Mouse (Mus musculus) left cerebral cortex, postnatal 4 days (tissue): Measurements from ENCODE around the gene D11Wsu47e. TPM values are rescaled to one million over a fixed set of nuclear protein-coding genes. Genes with fewer than 3 reads are reported as not detected.
A peak's percentile ranks its signal among the peaks of the same experiment; 100 is the strongest.

Experiments
- DNase-seq: peaks from one replicate; pipeline ENCODE4 v3.0.0-alpha.2; 2022
- intact Hi-C: fragments of 180-260 bp; cut with DNase I; formaldehyde crosslinking; loops from one replicate; pipeline ENCODE4 v1.15.1; 2025
- total RNA-seq, 2 experiments: library from RNA; stranded (reverse); gene quantifications; 2 replicates each; pipeline ENCODE4 v1.2.3; 2021

D11Wsu47e gene
- total RNA-seq, 2 experiments from 2014 or later, result 19.2 to 19.4 TPM

- intact Hi-C loops, result no loop called here
- no peak for DNase-seq
Measured at GRCm38 (mm10) chr11:113698013-113698545, 13.9 kb downstream of the D11Wsu47e start.

- intact Hi-C loops, result no loop called here
- DNase-seq, result no peak
Measured at GRCm38 (mm10) chr11:113699643-113700042, 15.4 kb downstream of the D11Wsu47e start.

GRCm38 (mm10) chr11:113703758-113704157 lies 19.5 kb downstream of the D11Wsu47e start:
- intact Hi-C loops, result loop anchor here (2.0 kb wide), 1 partner anchor 107 kb away; no protein-coding TSS in a partner anchor

GRCm38 (mm10) chr11:113705966-113706652 lies 21.9 kb downstream of the D11Wsu47e start:
- no peak for DNase-seq
- intact Hi-C loops, result no loop called here

More at GRCm38 (mm10) chr11:113703758-113704157, 19.5 kb downstream of the D11Wsu47e start:
- DNase-seq, result peak; percentile 66

- no peak for DNase-seq
- intact Hi-C loops, result no loop called here
Measured at GRCm38 (mm10) chr11:113708629-113709213, 24.5 kb downstream of the D11Wsu47e start.

- intact Hi-C loops, result no loop called here
- DNase-seq, result no peak
Measured at GRCm38 (mm10) chr11:113709272-113709671, 25.1 kb downstream of the D11Wsu47e start.

- DNase-seq, result no peak
Measured at GRCm38 (mm10) chr11:113709731-113710256, 25.6 kb downstream of the D11Wsu47e start, which contains the start of gene Cpsf4l. TSS of gene Cpsf4l (minus strand) at chr11:113710017.

GRCm38 (mm10) chr11:113710257-113710777 lies 26.1 kb downstream of the D11Wsu47e start:
- no peak for DNase-seq
- intact Hi-C loops, result no loop called here

More at GRCm38 (mm10) chr11:113709731-113710256, 25.6 kb downstream of the D11Wsu47e start, which contains the start of gene Cpsf4l:
- intact Hi-C loops, result no loop called here

- no peak for DNase-seq
- intact Hi-C loops, result no loop called here
Measured at GRCm38 (mm10) chr11:113711061-113711460, 26.8 kb downstream of the D11Wsu47e start.

- no peak for DNase-seq
- intact Hi-C loops, result no loop called here
Measured at GRCm38 (mm10) chr11:113715078-113715674, 31.0 kb downstream of the D11Wsu47e start.

GRCm38 (mm10) chr11:113716132-113716531 lies 31.9 kb downstream of the D11Wsu47e start:
- intact Hi-C loops, result no loop called here

GRCm38 (mm10) chr11:113717767-113718424 lies 33.7 kb downstream of the D11Wsu47e start:
- no peak for DNase-seq
- intact Hi-C loops, result no loop called here

More at GRCm38 (mm10) chr11:113716132-113716531, 31.9 kb downstream of the D11Wsu47e start:
- no peak for DNase-seq

GRCm38 (mm10) chr11:113722405-113723090 lies 38.3 kb downstream of the D11Wsu47e start:
- intact Hi-C loops, result no loop called here
- peak; percentile 58 for DNase-seq

- intact Hi-C loops, result no loop called here
- DNase-seq, result peak; percentile 52
Measured at GRCm38 (mm10) chr11:113725235-113726048, 41.2 kb downstream of the D11Wsu47e start.

GRCm38 (mm10) chr11:113726994-113727888 lies 43.0 kb downstream of the D11Wsu47e start:
- intact Hi-C loops, result no loop called here
- no peak for DNase-seq

GRCm38 (mm10) chr11:113727992-113728391 lies 43.8 kb downstream of the D11Wsu47e start:
- DNase-seq, result no peak
- intact Hi-C loops, result no loop called here

GRCm38 (mm10) chr11:113729239-113729638 lies 45.0 kb downstream of the D11Wsu47e start:
- DNase-seq, result no peak
- intact Hi-C loops, result no loop called here

GRCm38 (mm10) chr11:113729917-113730316 lies 45.7 kb downstream of the D11Wsu47e start:
- no peak for DNase-seq

More at GRCm38 (mm10) chr11:113729917-113730316, 45.7 kb downstream of the D11Wsu47e start:
- intact Hi-C loops, result no loop called here
